Mouse (Mus musculus) liver, embryonic 12.5 days (tissue): ENCODE measurements around the gene Spred1. TPM values are rescaled to one million over a fixed set of nuclear protein-coding genes. Genes with fewer than 3 reads are reported as not detected.

ENCODE experiments used
- ATAC-seq: fragments of 200-750 bp; cut with Nextera tagmentation; 2 replicates; pipeline ENCODE4 v1.8.0; 2017; ENCODE audit warnings: moderate number of reproducible peaks, mild to moderate bottlenecking, moderate library complexity
- H3K27ac ChIP-seq: fragments of 300-500 bp; sonication (generic); 2 replicates; pipeline ENCODE4 v1.5.1; 2016; ENCODE audit warnings: mild to moderate bottlenecking
- H3K27me3 ChIP-seq: fragments of 300-500 bp; sonication (generic); replicated peaks from 2 replicates; pipeline ENCODE4 v1.6.1; 2016; ENCODE audit warnings: mild to moderate bottlenecking, moderate library complexity
- H3K36me3 ChIP-seq: fragments of 300-500 bp; sonication (generic); 2 replicates; pipeline ENCODE4 v1.6.1; 2016; ENCODE audit warnings: mild to moderate bottlenecking, moderate library complexity
- H3K4me1 ChIP-seq: fragments of 300-500 bp; sonication (generic); 2 replicates; pipeline ENCODE4 v1.6.1; 2016
- H3K4me2 ChIP-seq: fragments of 300-500 bp; sonication (generic); 2 replicates; pipeline ENCODE4 v1.6.1; 2016; ENCODE audit warnings: mild to moderate bottlenecking, moderate library complexity
- H3K4me3 ChIP-seq: fragments of 300-500 bp; sonication (generic); 2 replicates; pipeline ENCODE4 v1.5.1; 2016; ENCODE audit warnings: mild to moderate bottlenecking, moderate library complexity
- H3K9ac ChIP-seq: fragments of 300-500 bp; sonication (generic); 2 replicates; pipeline ENCODE4 v1.6.1; 2016; ENCODE audit warnings: mild to moderate bottlenecking, moderate library complexity
- H3K9me3 ChIP-seq: fragments of 300-500 bp; sonication (generic); replicated peaks from 2 replicates; pipeline ENCODE4 v1.6.1; 2016; ENCODE audit warnings: mild to moderate bottlenecking, moderate library complexity
- WGBS: fragments of 180-500 bp; shearing (Covaris S2); methylation state at CpG from one replicate; pipeline ENCODE4 v1.1.7; 2016; ENCODE audit not compliant: insufficient replicate concordance; 5-methylcytosine and 5-hydroxymethylcytosine counted together
- polyA plus RNA-seq: library from polyadenylated mRNA; unstranded; fragments of >200 nt; fragmentation: Nextera tagmentation; extraction: Ambion mirVana; gene quantifications from 2 replicates; pipeline ENCODE4 v1.2.1, GENCODE M21; 2016

Spred1 gene
- polyA plus RNA-seq, 1 experiment from 2014 or later, result 6.4 TPM

DNA sequence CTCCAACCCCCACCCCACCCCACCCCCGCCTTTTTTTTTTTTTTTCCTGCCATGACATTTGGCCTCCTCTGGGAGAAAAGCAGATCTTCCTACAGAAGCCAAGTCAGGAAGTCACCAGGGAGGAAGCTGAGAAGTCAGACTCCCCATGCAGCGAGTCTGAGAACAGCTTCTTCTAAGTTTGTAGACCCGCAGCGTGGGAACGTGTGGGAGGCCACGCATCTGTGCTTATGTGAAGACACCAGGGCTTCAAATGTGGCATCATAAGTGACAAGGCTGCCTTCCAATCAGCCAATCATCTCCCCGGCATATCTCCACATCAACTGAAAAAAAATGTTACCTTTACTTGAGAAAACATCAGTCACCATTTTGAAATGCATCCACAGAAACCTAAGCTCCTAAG, 74.4 kb downstream of the Spred1 start:
- Histone ChIP-seq H3K4me1 (no peaks in the 10 kb centered on the region), H3K36me3 (no peaks in the 10 kb centered on the region), H3K9me3 (no peaks in the 10 kb centered on the region), H3K4me2 (no peak overlapping the region), H3K9ac (no peak overlapping the region), H3K4me3 (no peak overlapping the region), H3K27me3 (no peaks in the 10 kb centered on the region), H3K27ac (no peak overlapping the region)
- ATAC-seq, result no peak
- 25% methylated on average over 7 of the region's 7 CpGs for WGBS

DNA sequence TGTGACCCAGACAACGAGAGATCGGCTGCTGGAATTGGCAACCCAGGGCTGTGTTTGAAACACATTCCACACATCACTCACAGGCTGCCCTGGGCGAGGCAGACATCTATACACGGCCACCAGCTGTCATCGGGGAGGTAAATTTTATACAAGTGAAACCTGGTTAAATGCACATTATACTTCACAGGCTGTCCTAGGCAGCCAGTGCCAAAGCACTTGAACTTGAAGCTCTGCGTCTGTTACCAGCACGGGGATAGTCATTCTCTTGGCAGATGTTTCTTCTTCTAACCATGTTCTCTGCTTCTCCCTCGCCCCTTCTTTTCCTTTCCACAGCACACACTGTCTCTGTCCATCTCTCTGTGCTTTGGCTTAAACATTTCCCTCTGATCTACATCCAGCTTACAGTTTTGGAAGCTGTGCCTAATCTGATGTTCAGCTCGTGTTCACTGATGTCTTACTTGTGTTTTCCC, 79.7 kb downstream of the Spred1 start:
- H3K27me3 ChIP-seq, result no peaks in the 10 kb centered on the region
- H3K9ac ChIP-seq, result no peak overlapping the region
- H3K27ac ChIP-seq, result no peak overlapping the region
- H3K4me1 ChIP-seq, result no peaks in the 10 kb centered on the region
- H3K36me3 ChIP-seq, result no peaks in the 10 kb centered on the region
- no peaks in the 10 kb centered on the region for H3K9me3 ChIP-seq
- ATAC-seq, result no peak
- H3K4me2 ChIP-seq, result no peak overlapping the region
- H3K4me3 ChIP-seq, result no peak overlapping the region
- 70% methylated on average over 9 of the region's 9 CpGs for WGBS

DNA sequence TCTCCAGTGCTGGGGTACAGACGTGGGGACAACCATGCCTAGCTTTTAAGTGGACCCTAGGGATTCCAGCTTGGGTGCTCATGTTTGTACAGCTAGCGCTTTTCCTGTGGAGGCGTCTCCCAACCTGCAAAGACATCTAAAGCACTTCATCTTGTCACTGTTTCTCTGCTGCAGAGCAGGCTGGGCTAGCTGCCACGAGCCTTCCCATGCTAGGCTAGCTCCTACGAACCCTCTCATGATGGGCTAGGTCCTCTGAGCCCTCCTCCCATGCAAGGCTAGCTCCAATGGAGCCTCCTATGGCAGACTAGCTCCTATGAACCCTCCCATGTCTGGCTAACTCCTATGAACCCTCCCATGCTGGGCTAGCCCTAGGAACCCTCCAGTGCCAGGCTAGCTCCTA, 82.2 kb downstream of the Spred1 start:
- Histone ChIP-seq H3K36me3 (no peaks in the 10 kb centered on the region), H3K27me3 (no peaks in the 10 kb centered on the region), H3K4me1 (no peaks in the 10 kb centered on the region), H3K4me2 (no peak overlapping the region), H3K9ac (no peak overlapping the region), H3K4me3 (no peak overlapping the region), H3K9me3 (no peaks in the 10 kb centered on the region), H3K27ac (no peak overlapping the region)
- 61% methylated on average over 5 of the region's 5 CpGs for WGBS
- ATAC-seq, result no peak

GRCm38 (mm10) chr2:117204534-117204933, 83.4 kb downstream of the Spred1 start:
- Histone ChIP-seq H3K27ac (no peak overlapping the region), H3K27me3 (no peaks in the 10 kb centered on the region), H3K4me2 (no peak overlapping the region), H3K4me1 (no peaks in the 10 kb centered on the region), H3K9me3 (no peaks in the 10 kb centered on the region), H3K4me3 (no peak overlapping the region), H3K36me3 (no peaks in the 10 kb centered on the region), H3K9ac (no peak overlapping the region)
- no peak for ATAC-seq
- WGBS, result 54% methylated on average over 3 of the region's 3 CpGs

GRCm38 (mm10) chr2:117205066-117205465, 83.9 kb downstream of the Spred1 start:
- Histone ChIP-seq H3K27ac (no peak overlapping the region), H3K4me3 (no peak overlapping the region), H3K4me2 (no peak overlapping the region), H3K27me3 (no peaks in the 10 kb centered on the region), H3K36me3 (no peaks in the 10 kb centered on the region), H3K4me1 (no peaks in the 10 kb centered on the region), H3K9me3 (no peaks in the 10 kb centered on the region), H3K9ac (no peak overlapping the region)
- ATAC-seq, result no peak
- WGBS, result 71% methylated on average over 6 of the region's 6 CpGs

GRCm38 (mm10) chr2:117210416-117211085, 89.4 kb downstream of the Spred1 start:
- peak; percentile 76 for ATAC-seq
- Histone ChIP-seq H3K4me3 (no peak overlapping the region), H3K36me3 (no peaks in the 10 kb centered on the region), H3K9ac (no peak overlapping the region), H3K27me3 (no peaks in the 10 kb centered on the region), H3K4me1 (no peaks in the 10 kb centered on the region), H3K4me2 (peak overlapping the region; percentile 29), H3K9me3 (no peaks in the 10 kb centered on the region), H3K27ac (no peak overlapping the region)
- WGBS, result 19% methylated on average over 6 of the region's 6 CpGs

DNA sequence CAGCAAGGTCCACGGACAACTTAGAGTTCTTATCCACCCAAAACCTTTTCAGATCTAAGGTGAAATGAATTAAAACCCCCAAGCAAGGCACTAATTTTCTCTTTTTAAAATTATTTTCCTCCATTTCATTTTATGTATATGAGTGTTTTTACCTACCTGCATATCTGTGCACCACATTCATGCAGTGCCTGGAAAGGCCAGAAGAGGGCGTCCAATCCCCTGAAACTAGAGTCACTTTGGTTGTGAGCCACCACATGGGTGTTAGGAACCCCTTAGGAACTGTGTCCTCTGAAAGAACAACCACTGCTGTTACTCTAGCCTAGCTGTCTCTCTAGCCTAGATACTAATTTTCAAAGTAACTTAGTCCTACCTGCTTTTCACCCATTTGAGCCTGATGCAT, 95.0 kb downstream of the Spred1 start:
- no peaks in the 10 kb centered on the region for H3K27me3 ChIP-seq
- 28% methylated on average over 2 of the region's 2 CpGs for WGBS
- no peak overlapping the region for H3K4me3 ChIP-seq
- no peak overlapping the region for H3K27ac ChIP-seq
- H3K36me3 ChIP-seq, result no peaks in the 10 kb centered on the region
- H3K4me2 ChIP-seq, result no peak overlapping the region
- H3K4me1 ChIP-seq, result no peaks in the 10 kb centered on the region
- no peak overlapping the region for H3K9ac ChIP-seq
- H3K9me3 ChIP-seq, result no peaks in the 10 kb centered on the region
- no peak for ATAC-seq

- H3K9me3 ChIP-seq, result no peaks in the 10 kb centered on the region
- H3K27ac ChIP-seq, result no peak overlapping the region
- H3K4me2 ChIP-seq, result no peak overlapping the region
- H3K9ac ChIP-seq, result no peak overlapping the region
- H3K4me3 ChIP-seq, result no peak overlapping the region
- H3K4me1 ChIP-seq, result no peaks in the 10 kb centered on the region
- H3K27me3 ChIP-seq, result no peaks in the 10 kb centered on the region
- ATAC-seq, result no peak
- H3K36me3 ChIP-seq, result no peaks in the 10 kb centered on the region
- 34% methylated on average over 15 of the region's 15 CpGs for WGBS
These were observed 96.6 kb downstream of the Spred1 start for GRCm38 (mm10) chr2:117217695-117218216.

DNA sequence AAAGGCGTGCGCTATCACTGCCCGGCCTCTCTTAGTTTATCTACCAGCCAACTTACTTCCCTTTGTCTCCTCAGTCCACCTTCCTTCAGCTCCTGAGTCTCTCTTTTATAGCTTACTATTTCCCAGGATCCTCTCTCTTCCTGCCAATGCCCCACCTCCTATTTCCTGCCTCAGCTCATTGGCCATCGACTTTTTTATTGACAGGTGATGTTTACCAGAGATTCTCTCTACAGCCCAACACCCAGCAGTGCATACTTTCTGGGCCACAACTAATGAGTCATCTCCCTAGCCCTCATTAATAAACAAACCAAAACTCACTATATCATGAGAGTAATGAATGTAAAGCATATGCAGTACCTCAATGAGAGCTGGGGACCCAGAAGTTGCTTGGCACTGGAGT, 98.4 kb downstream of the Spred1 start:
- H3K27me3 ChIP-seq, result no peaks in the 10 kb centered on the region
- H3K27ac ChIP-seq, result no peak overlapping the region
- H3K4me3 ChIP-seq, result no peak overlapping the region
- no peaks in the 10 kb centered on the region for H3K9me3 ChIP-seq
- H3K9ac ChIP-seq, result no peak overlapping the region
- no peak overlapping the region for H3K4me2 ChIP-seq
- no peaks in the 10 kb centered on the region for H3K36me3 ChIP-seq
- 62% methylated on average over 4 of the region's 4 CpGs for WGBS
- no peaks in the 10 kb centered on the region for H3K4me1 ChIP-seq
- no peak for ATAC-seq

DNA sequence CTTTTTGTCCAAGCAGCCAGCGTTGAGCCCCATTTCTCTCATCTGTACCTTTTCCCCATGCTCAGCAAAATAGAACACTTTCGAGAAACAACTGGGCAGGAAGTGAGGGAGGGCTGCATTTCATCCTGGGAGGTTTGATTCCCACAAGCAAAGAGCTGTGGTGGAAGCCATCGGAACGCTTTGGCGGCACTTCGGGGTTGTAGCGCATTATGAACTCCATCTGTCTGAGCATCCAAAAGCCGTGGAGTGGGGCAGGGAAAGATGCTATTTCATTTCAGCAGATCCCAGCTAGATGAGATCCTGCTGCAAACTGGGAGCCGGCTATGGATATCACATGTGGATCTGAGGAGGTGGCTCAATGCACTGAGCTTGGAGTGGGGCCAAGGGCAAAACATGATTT, 101.5 kb downstream of the Spred1 start:
- no peak overlapping the region for H3K4me3 ChIP-seq
- no peaks in the 10 kb centered on the region for H3K36me3 ChIP-seq
- H3K27ac ChIP-seq, result no peak overlapping the region
- H3K4me1 ChIP-seq, result no peaks in the 10 kb centered on the region
- H3K9me3 ChIP-seq, result no peaks in the 10 kb centered on the region
- no peak for ATAC-seq
- no peak overlapping the region for H3K4me2 ChIP-seq
- WGBS, result 77% methylated on average over 9 of the region's 9 CpGs
- no peak overlapping the region for H3K9ac ChIP-seq
- no peaks in the 10 kb centered on the region for H3K27me3 ChIP-seq

- Histone ChIP-seq H3K27ac (no peak overlapping the region), H3K4me3 (no peak overlapping the region), H3K9ac (no peak overlapping the region), H3K4me1 (no peaks in the 10 kb centered on the region), H3K36me3 (no peaks in the 10 kb centered on the region), H3K9me3 (no peaks in the 10 kb centered on the region), H3K27me3 (no peaks in the 10 kb centered on the region), H3K4me2 (no peak overlapping the region)
- WGBS, result 71% methylated on average over 11 of the region's 11 CpGs
- ATAC-seq, result no peak
These were observed 107.5 kb downstream of the Spred1 start for GRCm38 (mm10) chr2:117228601-117229125.

DNA sequence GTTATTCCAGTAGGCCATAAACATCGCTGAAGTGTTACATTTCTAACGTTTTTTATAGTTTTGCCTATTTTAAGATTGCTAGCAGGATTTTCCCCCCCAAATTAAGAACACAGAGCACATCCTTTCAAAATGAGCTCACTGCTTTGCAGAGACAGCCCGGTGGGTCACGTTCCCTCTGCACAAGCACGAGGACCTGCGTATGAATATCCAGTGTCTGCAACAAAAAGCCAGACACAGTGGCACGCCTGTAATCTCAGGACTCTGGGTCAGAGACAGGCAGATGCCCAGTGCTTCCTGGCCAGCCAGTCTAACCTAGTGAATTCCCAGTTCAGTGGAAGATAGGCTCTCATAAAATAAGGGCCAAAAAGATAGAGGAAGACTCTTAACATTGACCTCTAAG, 109.1 kb downstream of the Spred1 start:
- no peak overlapping the region for H3K4me3 ChIP-seq
- H3K9me3 ChIP-seq, result no peaks in the 10 kb centered on the region
- H3K4me1 ChIP-seq, result no peaks in the 10 kb centered on the region
- no peaks in the 10 kb centered on the region for H3K27me3 ChIP-seq
- no peak for ATAC-seq
- H3K4me2 ChIP-seq, result no peak overlapping the region
- no peak overlapping the region for H3K27ac ChIP-seq
- H3K9ac ChIP-seq, result no peak overlapping the region
- 77% methylated on average over 7 of the region's 7 CpGs for WGBS
- no peaks in the 10 kb centered on the region for H3K36me3 ChIP-seq
